Mouse (Mus musculus): Measurements from ENCODE around the gene Cops7b.

GRCm38 (mm10) chr1:86568409-86568808 is 14.3 kb upstream of the Cops7b start:
- no peak for TF ChIP-seq POLR2A (IDR thresholded peaks at IDR 0.05; ENCODE audit: control insufficient read depth, extremely low read depth, insufficient read depth, low read length, poor library complexity)
- no peak for TF ChIP-seq CTCF (IDR thresholded peaks at IDR 0.05; ENCODE audit: borderline replicate concordance, control insufficient read depth, extremely low read depth, insufficient read depth, low read length, poor library complexity)
